Mouse (Mus musculus): ENCODE results near the gene Lamb3.

Lamb3 gene

DNA sequence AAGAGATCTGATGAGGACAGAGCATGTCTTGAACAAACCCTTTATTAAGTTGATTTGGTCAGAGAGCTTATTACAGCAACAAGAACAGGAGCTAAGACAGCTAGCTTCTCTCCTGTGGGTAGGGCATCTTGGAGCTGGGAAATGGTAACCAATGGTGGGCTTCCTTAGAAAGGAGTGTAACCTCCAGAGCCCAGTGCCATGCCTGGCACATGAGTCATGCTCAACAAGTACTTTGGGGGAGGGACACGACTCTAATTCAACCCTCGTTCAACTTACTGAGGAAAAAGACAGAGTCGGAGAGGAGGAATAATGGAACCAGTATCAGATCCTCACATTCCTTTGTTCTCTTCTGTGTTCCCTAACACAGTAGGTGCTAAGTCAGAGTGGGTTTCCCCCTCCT, 112.2 kb downstream of the Lamb3 start:
- DNase-seq: no peak

DNA sequence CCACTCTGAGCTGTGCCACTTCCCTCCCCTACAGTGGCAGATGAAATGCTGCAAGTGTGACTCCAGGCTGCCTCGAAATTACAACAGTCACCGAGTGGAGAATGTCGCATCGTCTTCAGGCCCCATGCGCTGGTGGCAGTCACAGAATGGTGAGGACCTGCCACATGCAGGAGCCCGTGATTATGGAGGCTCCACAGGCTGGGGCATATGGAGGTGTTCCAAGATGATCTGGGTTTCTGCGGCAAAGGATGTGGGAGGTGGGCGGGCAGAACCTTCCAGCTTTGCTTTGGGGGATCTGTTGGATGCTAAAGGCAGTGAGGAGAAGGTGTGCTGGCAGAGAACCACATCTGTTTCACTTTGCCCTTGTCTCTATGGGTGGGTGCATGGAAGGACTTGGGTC, 112.9 kb downstream of the Lamb3 start:
- no peak for DNase-seq

GRCm38 (mm10) chr1:193323686-193324085, 116.2 kb downstream of the Lamb3 start:
- DNase-seq: no peak

DNA sequence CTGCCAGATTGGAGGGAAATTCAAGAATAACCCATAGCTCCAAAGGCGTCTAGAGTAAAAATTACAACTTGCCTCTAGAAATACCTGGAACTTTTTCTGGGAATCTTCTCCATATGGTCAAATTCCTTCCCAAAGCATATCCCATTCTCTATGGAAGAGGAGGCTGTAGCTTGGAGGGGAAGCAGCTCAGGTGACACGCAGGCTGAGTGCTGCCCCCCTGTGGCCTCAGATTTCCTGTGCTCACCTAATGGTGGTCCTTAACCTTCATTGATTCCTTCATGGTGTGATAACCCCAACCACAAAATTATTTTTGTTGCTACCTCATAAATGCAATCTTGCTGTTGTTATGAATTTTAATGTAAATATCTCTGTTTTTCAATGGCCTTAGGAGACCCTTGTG, 116.7 kb downstream of the Lamb3 start:
- no peak for DNase-seq

GRCm38 (mm10) chr1:193325891-193326290, 118.4 kb downstream of the Lamb3 start:
- DNase-seq: no peak

DNA sequence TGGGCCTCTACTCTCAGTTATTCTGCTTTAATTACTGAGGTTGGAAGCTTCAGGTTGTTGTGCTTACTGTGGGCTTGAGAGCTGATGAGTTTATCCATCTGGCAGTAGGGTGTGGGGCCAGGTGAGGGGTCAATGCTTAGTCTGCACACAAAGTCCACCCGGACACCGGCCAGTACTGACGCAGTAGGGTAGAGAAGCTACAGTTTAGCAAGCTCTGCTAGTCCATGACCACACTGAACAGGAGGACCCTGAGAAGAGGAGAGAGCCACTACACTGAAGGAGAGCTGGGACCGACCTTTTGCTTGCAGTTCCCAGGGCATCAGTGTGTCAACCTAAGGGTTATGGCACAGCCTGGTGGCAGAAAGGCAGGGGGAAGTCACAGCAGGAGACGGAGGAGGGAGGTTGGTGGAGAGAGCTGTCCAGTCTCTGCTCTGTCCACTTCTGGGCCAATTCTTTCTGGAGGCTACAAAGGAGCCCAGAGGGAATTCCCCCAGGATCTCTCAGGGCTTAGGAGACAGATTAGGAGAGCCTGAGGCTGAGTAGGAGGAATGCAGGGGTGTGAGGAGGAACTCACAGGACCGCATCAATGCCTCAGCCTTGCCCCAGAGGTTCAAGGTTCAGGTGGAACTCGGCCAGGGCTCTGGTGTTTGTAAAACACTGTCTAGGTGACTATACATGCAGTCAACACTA, 119.1 kb downstream of the Lamb3 start:
- DNase-seq: no peak

GRCm38 (mm10) chr1:193327216-193327615, 119.7 kb downstream of the Lamb3 start:
- DNase-seq: no peak

DNA sequence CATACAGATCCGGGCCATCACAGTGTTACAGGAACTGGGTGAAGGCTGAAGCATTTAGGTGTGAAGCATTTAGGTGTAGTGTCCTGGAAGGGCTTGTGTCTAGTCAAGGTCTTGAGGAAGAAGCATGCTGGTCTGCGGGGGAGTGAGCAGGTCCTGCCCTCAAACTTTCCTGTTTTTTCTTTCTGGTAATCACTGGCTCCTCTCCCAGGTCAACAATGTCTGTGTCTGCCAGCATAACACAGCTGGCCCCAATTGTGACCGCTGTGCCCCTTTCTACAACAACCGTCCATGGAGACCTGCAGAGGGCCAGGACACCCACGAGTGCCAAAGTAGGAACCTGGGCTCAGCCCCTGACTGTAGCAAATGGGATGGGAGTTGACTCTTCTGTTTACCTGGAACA, 120.2 kb downstream of the Lamb3 start:
- no peak for DNase-seq

GRCm38 (mm10) chr1:193329557-193329956, 122.1 kb downstream of the Lamb3 start:
- DNase-seq: no peak

GRCm38 (mm10) chr1:193330172-193330571, 122.7 kb downstream of the Lamb3 start:
- peak; percentile 99 for DNase-seq

DNA sequence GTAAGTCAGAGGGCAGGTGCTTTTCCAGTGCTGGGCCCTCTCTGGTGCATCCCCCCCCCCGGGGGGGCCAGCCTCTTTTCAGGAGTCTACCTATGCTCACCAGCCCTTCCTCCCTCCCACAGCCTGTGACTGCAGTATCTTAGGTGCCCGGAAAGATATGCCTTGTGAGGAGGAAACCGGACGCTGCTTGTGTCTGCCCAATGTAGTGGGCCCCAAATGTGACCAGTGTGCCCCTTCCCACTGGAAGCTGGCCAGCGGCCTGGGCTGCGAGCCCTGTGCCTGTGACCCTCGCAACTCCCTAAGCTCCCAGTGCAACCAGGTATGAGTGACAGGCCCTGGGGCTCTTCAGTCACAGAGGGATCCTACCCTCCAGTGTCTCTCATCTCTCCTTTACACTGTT, 123.1 kb downstream of the Lamb3 start:
- peak; percentile 52 for DNase-seq

- DNase-seq: no peak
These were observed 124.5 kb downstream of the Lamb3 start for GRCm38 (mm10) chr1:193332018-193332417.

GRCm38 (mm10) chr1:193332671-193333070, 125.2 kb downstream of the Lamb3 start:
- no peak for DNase-seq

GRCm38 (mm10) chr1:193333776-193334175, 126.3 kb downstream of the Lamb3 start:
- no peak for DNase-seq

- DNase-seq: no peak
These were observed 127.0 kb downstream of the Lamb3 start for GRCm38 (mm10) chr1:193334546-193334945.

- no peak for DNase-seq
These were observed 128.9 kb downstream of the Lamb3 start for GRCm38 (mm10) chr1:193336122-193337017.

DNA sequence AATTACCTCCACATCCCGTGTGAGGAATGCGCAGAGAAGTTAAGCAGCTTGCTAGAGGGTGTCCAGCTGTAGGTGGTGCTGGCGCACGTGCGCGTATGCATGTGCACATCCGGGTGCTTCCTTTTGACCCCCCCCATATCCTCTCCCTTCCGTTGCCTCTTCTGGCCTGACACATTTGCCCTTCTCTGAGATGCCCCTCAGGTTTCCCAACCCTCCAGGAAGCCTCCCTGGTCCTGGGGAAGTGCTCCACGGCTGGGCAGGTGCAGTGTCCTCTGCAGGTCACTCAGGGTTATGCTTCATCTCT, 129.5 kb downstream of the Lamb3 start:
- DNase-seq: no peak

GRCm38 (mm10) chr1:193337787-193338310, 130.3 kb downstream of the Lamb3 start:
- DNase-seq: no peak

DNA sequence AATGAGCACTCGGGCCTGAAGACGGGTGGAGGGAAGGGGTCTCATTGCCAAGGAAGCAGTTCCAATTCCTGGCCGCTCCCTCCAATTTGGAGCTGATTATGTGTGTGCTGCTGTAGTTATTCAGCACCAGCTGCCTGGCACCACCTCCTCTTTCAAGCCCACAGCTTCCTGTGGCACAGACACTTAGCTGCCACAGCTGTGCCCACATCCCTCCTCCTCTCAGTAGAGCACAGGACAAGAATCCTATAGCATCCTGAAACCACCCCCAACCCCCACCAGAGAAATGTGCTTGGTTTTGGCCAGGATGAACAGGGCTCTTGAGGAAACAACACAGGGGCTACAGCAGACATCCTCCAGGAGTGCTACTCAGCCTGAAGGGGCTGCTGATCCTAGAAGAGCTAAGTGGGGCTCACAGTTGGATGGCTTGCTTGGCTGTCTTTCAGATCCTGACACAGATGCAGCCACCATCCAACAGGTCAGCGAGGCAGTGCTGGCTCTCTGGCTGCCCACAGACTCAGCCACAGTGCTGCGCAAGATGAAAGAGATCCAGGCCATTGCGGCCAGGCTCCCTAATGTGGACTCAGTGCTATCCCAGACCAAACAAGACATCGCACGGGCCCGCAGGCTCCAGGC, 131.0 kb downstream of the Lamb3 start:
- DNase-seq: no peak

DNA sequence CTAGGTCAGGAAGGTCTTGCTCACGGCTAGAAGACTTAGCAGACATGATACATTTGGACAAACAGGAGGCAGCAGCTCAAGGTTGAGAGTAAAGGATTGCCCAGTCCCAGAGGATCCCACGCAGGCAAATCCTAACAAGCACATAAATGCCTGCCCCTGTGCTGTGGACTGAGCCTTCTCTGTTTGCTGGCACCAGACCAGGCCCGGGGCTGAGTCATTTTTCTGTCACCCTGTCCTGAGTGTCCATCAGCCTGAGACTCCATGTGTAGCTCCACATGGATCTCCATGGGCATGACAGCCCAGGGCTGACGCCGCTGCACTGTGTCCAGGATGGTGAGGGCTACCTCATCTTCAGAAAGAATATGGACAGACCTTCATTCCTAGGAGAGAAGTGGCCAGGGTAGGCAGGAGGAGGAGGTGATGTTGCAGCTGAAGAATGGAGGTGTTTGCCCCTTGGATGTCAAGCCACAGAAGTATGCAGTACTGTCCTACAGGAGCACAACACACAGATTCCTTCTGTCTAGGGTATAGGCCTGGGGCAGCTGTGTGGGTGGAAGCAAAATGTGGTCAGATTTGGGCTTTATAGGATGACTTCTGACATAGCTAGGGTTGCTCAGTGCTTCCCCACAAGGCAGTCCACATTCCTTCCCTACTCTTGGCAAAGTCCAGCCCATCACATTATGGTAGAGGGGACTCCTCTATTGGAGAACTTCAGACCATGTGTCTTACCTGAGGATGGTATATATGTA, 134.9 kb downstream of the Lamb3 start:
- DNase-seq: no peak

DNA sequence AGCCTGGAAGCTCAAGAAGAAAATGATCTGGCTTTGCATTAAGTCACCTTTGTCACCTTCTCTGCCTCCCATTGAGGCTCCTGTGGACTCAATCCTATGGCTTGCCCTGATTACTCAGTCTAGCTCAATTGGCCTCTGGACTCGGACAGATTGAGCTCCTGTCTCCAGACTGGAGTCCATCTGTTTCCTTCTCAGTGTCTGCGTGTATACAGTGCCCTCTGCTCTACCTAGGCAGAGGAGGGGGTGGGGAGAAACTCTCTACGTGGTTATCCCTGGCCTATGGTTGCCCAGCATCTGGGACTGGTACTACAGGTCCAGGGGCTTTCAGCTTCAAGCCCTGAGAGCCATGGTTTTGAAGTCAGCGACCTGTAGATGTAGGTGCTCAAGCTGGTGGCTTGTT, 136.4 kb downstream of the Lamb3 start:
- peak; percentile 71 for DNase-seq

DNA sequence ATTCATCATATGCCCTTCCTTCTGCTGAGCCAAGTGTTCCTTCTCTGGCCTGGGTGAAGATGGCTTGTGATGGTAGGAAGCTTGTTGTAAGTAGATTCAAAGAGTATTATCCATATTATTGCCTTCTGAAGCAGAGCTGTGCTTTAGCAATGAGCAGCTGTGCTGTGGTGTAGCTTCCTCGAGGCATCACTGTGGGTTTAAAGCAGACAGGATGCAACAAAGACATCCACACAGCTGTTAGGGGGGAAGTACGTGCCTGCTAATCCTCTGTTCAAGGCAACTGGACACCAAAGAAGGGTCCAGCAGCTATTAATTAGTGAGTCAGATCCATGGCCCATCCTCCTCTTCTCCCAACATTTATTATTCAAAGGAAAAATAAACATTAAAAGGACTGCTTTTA, 137.5 kb downstream of the Lamb3 start:
- DNase-seq: no peak

- DNase-seq: no peak
These were observed 139.4 kb downstream of the Lamb3 start for GRCm38 (mm10) chr1:193346908-193347307.

All from cerebellum, adult 11 months (tissue).